Mouse (Mus musculus): Measurements from ENCODE around the gene Morn1.

DNA sequence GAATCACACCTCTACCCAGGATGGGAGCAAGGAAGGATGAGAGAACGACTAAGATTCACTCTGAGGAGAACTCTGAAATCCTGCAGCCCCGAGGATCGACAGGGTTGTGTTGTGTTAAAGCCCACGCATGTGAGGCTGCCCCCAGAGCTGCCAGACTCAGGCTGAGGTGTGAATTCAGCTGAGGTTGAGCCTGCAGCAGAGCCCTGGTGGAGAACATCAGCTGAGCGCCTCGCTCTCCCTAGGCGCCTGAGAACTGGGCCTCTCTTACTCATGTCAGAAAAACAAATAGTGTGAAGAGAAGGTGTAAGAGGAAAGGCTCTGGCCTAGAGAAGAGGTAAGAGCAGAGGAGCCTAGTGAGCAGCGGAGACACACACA, 72.2 kb downstream of the Morn1 start:
- TF ChIP-seq POLR2A (IDR thresholded peaks at IDR 0.05; ENCODE audit: borderline replicate concordance, extremely low read depth, low read depth, low read length), result no peak
- no peak for TF ChIP-seq CTCF (IDR thresholded peaks at IDR 0.05; ENCODE audit: insufficient read depth, low read length)

All from lung, adult 2 months (tissue).